In genomic region chr14:22649985-22650984, GRCm38 (mm10) we compare ENCODE assay signal across 9 mouse cellular contexts.
A peak's percentile ranks its signal among the peaks of the same experiment; 100 is the strongest.
DNase-seq lines count a peak whose midpoint lies in the region; ATAC-seq lines count a peak whose summit lies in the region.
"Had no signal": no experiment of that assay in that cellular context is flagged by ENCODE, and none has a peak within 500 bp of the region (broad histone marks: within the 10 kb centered on the region; RNA-seq: fewer than 3 reads in every experiment).

No protein-coding gene starts in this region.

- DNase-seq in heart, adult 11 months: peak; percentile 93
- DNase-seq in heart, postnatal 25 days (ENCODE audit: low spot score): no peak
- DNase-seq in gonadal fat pad, adult 2 months (ENCODE audit: low read depth): peak; percentile 37
- DNase-seq in kidney, postnatal 10 days: peak; percentile 52
- peak; percentile 69 for DNase-seq in skeletal muscle tissue, adult 2 months (ENCODE audit: low read depth, low spot score)
- DNase-seq in thymus, postnatal 4 days: no peak
- DNase-seq in layer of hippocampus, postnatal 14 days (ENCODE audit: low spot score in 2 of 2): no peak
- DNase-seq: spleen, adult 18-20 months had no signal

- no peak for ATAC-seq in monocyte, adult 5-6 weeks (replicated peaks; ENCODE audit: insufficient number of reproducible peaks, low FRiP score, low TSS enrichment, poor library complexity, severe bottlenecking)

- intact Hi-C loops in heart, postnatal 25 days (cut with DNase I): loop anchor here (5.0 to 10.0 kb wide), 2 partner anchors 112 to 165 kb away; no protein-coding TSS in a partner anchor

Comparison
In these comparisons a context has a peak if more than half of its experiments do, and no peak if none do; other contexts are left out.
1. DNase-seq: peak in heart, adult 11 months (single experiment), gonadal fat pad, adult 2 months (single experiment), kidney, postnatal 10 days (single experiment) and skeletal muscle tissue, adult 2 months (single experiment); none in heart, postnatal 25 days (single experiment), thymus, postnatal 4 days (single experiment) and layer of hippocampus, postnatal 14 days (0 of 2).